Mouse (Mus musculus): ENCODE results near the gene Rbl2. TPM values are rescaled to one million over a fixed set of nuclear protein-coding genes. Genes with fewer than 3 reads are reported as not detected.

Rbl2 gene
- polyA plus RNA-seq, 1 experiment from 2014 or later, result 18.3 TPM

GRCm38 (mm10) chr8:91140828-91141227 lies 71.0 kb downstream of the Rbl2 start:
- 75% methylated on average over 4 of the region's 4 CpGs for WGBS

GRCm38 (mm10) chr8:91147715-91148114 lies 77.9 kb downstream of the Rbl2 start:
- no peaks in the 10 kb centered on the region for H3K27me3 ChIP-seq (ENCODE audit: control insufficient read depth, insufficient read depth, low read length)
- no peak overlapping the region for H3K27ac ChIP-seq (ENCODE audit: low read length)
- H3K4me2 ChIP-seq (ENCODE audit: low read depth, low read length), result peak overlapping the region; percentile 54
- H3K4me3 ChIP-seq (replicated peaks; ENCODE audit: low read length), result no peak overlapping the region
- no peak for ATAC-seq (ENCODE audit: insufficient read depth, low FRiP score)
- 9% methylated on average over 6 of the region's 6 CpGs for WGBS
- H3K36me3 ChIP-seq (ENCODE audit: control insufficient read depth, insufficient read depth, low read length), result no peaks in the 10 kb centered on the region
- H3K9ac ChIP-seq (ENCODE audit: low read length), result no peak overlapping the region
- no peaks in the 10 kb centered on the region for H3K9me3 ChIP-seq (replicated peaks; ENCODE audit: control insufficient read depth, low read length)
- no peaks in the 10 kb centered on the region for H3K4me1 ChIP-seq (ENCODE audit: control insufficient read depth, insufficient read depth, low read length)

More at GRCm38 (mm10) chr8:91140828-91141227, 71.0 kb downstream of the Rbl2 start:
- Histone ChIP-seq H3K4me1 (ENCODE audit: control insufficient read depth, insufficient read depth, low read length) (no peaks in the 10 kb centered on the region), H3K4me2 (ENCODE audit: low read depth, low read length) (no peak overlapping the region), H3K27me3 (ENCODE audit: control insufficient read depth, insufficient read depth, low read length) (no peaks in the 10 kb centered on the region), H3K36me3 (ENCODE audit: control insufficient read depth, insufficient read depth, low read length) (no peaks in the 10 kb centered on the region), H3K27ac (ENCODE audit: low read length) (no peak overlapping the region), H3K9ac (ENCODE audit: low read length) (no peak overlapping the region), H3K4me3 (replicated peaks; ENCODE audit: low read length) (no peak overlapping the region), H3K9me3 (replicated peaks; ENCODE audit: control insufficient read depth, low read length) (no peaks in the 10 kb centered on the region)
- ATAC-seq (ENCODE audit: insufficient read depth, low FRiP score), result no peak

GRCm38 (mm10) chr8:91148643-91149178 lies 78.9 kb downstream of the Rbl2 start:
- H3K4me2 ChIP-seq (ENCODE audit: low read depth, low read length), result no peak overlapping the region
- ATAC-seq (ENCODE audit: insufficient read depth, low FRiP score), result no peak
- no peaks in the 10 kb centered on the region for H3K36me3 ChIP-seq (ENCODE audit: control insufficient read depth, insufficient read depth, low read length)
- H3K9me3 ChIP-seq (replicated peaks; ENCODE audit: control insufficient read depth, low read length), result no peaks in the 10 kb centered on the region
- no peak overlapping the region for H3K4me3 ChIP-seq (replicated peaks; ENCODE audit: low read length)
- no peak overlapping the region for H3K9ac ChIP-seq (ENCODE audit: low read length)
- no peaks in the 10 kb centered on the region for H3K27me3 ChIP-seq (ENCODE audit: control insufficient read depth, insufficient read depth, low read length)
- WGBS, result 53% methylated on average over 15 of the region's 15 CpGs
- no peaks in the 10 kb centered on the region for H3K4me1 ChIP-seq (ENCODE audit: control insufficient read depth, insufficient read depth, low read length)
- H3K27ac ChIP-seq (ENCODE audit: low read length), result no peak overlapping the region

GRCm38 (mm10) chr8:91149298-91149697 lies 79.4 kb downstream of the Rbl2 start:
- Histone ChIP-seq H3K9ac (ENCODE audit: low read length) (no peak overlapping the region), H3K36me3 (ENCODE audit: control insufficient read depth, insufficient read depth, low read length) (no peaks in the 10 kb centered on the region), H3K4me3 (replicated peaks; ENCODE audit: low read length) (no peak overlapping the region), H3K27me3 (ENCODE audit: control insufficient read depth, insufficient read depth, low read length) (no peaks in the 10 kb centered on the region), H3K4me2 (ENCODE audit: low read depth, low read length) (no peak overlapping the region), H3K9me3 (replicated peaks; ENCODE audit: control insufficient read depth, low read length) (no peaks in the 10 kb centered on the region), H3K4me1 (ENCODE audit: control insufficient read depth, insufficient read depth, low read length) (no peaks in the 10 kb centered on the region), H3K27ac (ENCODE audit: low read length) (no peak overlapping the region)
- ATAC-seq (ENCODE audit: insufficient read depth, low FRiP score), result no peak
- WGBS, result 48% methylated on average over 3 of the region's 3 CpGs

GRCm38 (mm10) chr8:91151531-91151930 lies 81.7 kb downstream of the Rbl2 start:
- no peaks in the 10 kb centered on the region for H3K9me3 ChIP-seq (replicated peaks; ENCODE audit: control insufficient read depth, low read length)
- WGBS, result 90% methylated on average over 7 of the region's 7 CpGs
- no peak overlapping the region for H3K9ac ChIP-seq (ENCODE audit: low read length)
- no peaks in the 10 kb centered on the region for H3K36me3 ChIP-seq (ENCODE audit: control insufficient read depth, insufficient read depth, low read length)
- H3K4me2 ChIP-seq (ENCODE audit: low read depth, low read length), result no peak overlapping the region
- H3K4me3 ChIP-seq (replicated peaks; ENCODE audit: low read length), result no peak overlapping the region
- no peaks in the 10 kb centered on the region for H3K27me3 ChIP-seq (ENCODE audit: control insufficient read depth, insufficient read depth, low read length)
- H3K27ac ChIP-seq (ENCODE audit: low read length), result no peak overlapping the region
- no peak for ATAC-seq (ENCODE audit: insufficient read depth, low FRiP score)
- H3K4me1 ChIP-seq (ENCODE audit: control insufficient read depth, insufficient read depth, low read length), result no peaks in the 10 kb centered on the region

- no peaks in the 10 kb centered on the region for H3K9me3 ChIP-seq (replicated peaks; ENCODE audit: control insufficient read depth, low read length)
- H3K27me3 ChIP-seq (ENCODE audit: control insufficient read depth, insufficient read depth, low read length), result no peaks in the 10 kb centered on the region
- H3K4me3 ChIP-seq (replicated peaks; ENCODE audit: low read length), result no peak overlapping the region
- H3K9ac ChIP-seq (ENCODE audit: low read length), result no peak overlapping the region
- H3K27ac ChIP-seq (ENCODE audit: low read length), result no peak overlapping the region
- no peak overlapping the region for H3K4me2 ChIP-seq (ENCODE audit: low read depth, low read length)
- WGBS, result 76% methylated on average over 3 of the region's 3 CpGs
- ATAC-seq (ENCODE audit: insufficient read depth, low FRiP score), result no peak
- no peaks in the 10 kb centered on the region for H3K4me1 ChIP-seq (ENCODE audit: control insufficient read depth, insufficient read depth, low read length)
- no peaks in the 10 kb centered on the region for H3K36me3 ChIP-seq (ENCODE audit: control insufficient read depth, insufficient read depth, low read length)
Measured at GRCm38 (mm10) chr8:91153831-91154230, 84.0 kb downstream of the Rbl2 start.

GRCm38 (mm10) chr8:91154564-91154963 lies 84.7 kb downstream of the Rbl2 start:
- no peaks in the 10 kb centered on the region for H3K4me1 ChIP-seq (ENCODE audit: control insufficient read depth, insufficient read depth, low read length)
- H3K27ac ChIP-seq (ENCODE audit: low read length), result no peak overlapping the region
- no peaks in the 10 kb centered on the region for H3K9me3 ChIP-seq (replicated peaks; ENCODE audit: control insufficient read depth, low read length)
- 56% methylated on average over 6 of the region's 6 CpGs for WGBS
- H3K4me2 ChIP-seq (ENCODE audit: low read depth, low read length), result no peak overlapping the region
- no peaks in the 10 kb centered on the region for H3K36me3 ChIP-seq (ENCODE audit: control insufficient read depth, insufficient read depth, low read length)
- no peak overlapping the region for H3K4me3 ChIP-seq (replicated peaks; ENCODE audit: low read length)
- H3K27me3 ChIP-seq (ENCODE audit: control insufficient read depth, insufficient read depth, low read length), result no peaks in the 10 kb centered on the region
- H3K9ac ChIP-seq (ENCODE audit: low read length), result no peak overlapping the region
- no peak for ATAC-seq (ENCODE audit: insufficient read depth, low FRiP score)

GRCm38 (mm10) chr8:91158617-91159016 lies 88.8 kb downstream of the Rbl2 start:
- Histone ChIP-seq H3K27ac (ENCODE audit: low read length) (no peak overlapping the region), H3K4me2 (ENCODE audit: low read depth, low read length) (no peak overlapping the region), H3K9ac (ENCODE audit: low read length) (no peak overlapping the region), H3K4me3 (replicated peaks; ENCODE audit: low read length) (no peak overlapping the region), H3K9me3 (replicated peaks; ENCODE audit: control insufficient read depth, low read length) (no peaks in the 10 kb centered on the region), H3K4me1 (ENCODE audit: control insufficient read depth, insufficient read depth, low read length) (no peaks in the 10 kb centered on the region), H3K36me3 (ENCODE audit: control insufficient read depth, insufficient read depth, low read length) (no peaks in the 10 kb centered on the region), H3K27me3 (ENCODE audit: control insufficient read depth, insufficient read depth, low read length) (no peaks in the 10 kb centered on the region)
- ATAC-seq (ENCODE audit: insufficient read depth, low FRiP score), result no peak
- WGBS, result 89% methylated on average over 10 of the region's 10 CpGs

- H3K27ac ChIP-seq (ENCODE audit: low read length), result no peak overlapping the region
Measured at GRCm38 (mm10) chr8:91159959-91160800, 90.3 kb downstream of the Rbl2 start.

More at GRCm38 (mm10) chr8:91159959-91160800, 90.3 kb downstream of the Rbl2 start:
- Histone ChIP-seq H3K4me3 (replicated peaks; ENCODE audit: low read length) (no peak overlapping the region), H3K9me3 (replicated peaks; ENCODE audit: control insufficient read depth, low read length) (no peaks in the 10 kb centered on the region), H3K9ac (ENCODE audit: low read length) (no peak overlapping the region), H3K36me3 (ENCODE audit: control insufficient read depth, insufficient read depth, low read length) (no peaks in the 10 kb centered on the region), H3K4me1 (ENCODE audit: control insufficient read depth, insufficient read depth, low read length) (no peaks in the 10 kb centered on the region), H3K27me3 (ENCODE audit: control insufficient read depth, insufficient read depth, low read length) (no peaks in the 10 kb centered on the region), H3K4me2 (ENCODE audit: low read depth, low read length) (no peak overlapping the region)
- 49% methylated on average over 15 of the region's 15 CpGs for WGBS
- ATAC-seq (ENCODE audit: insufficient read depth, low FRiP score), result no peak
